Mouse (Mus musculus) MEL (cell line): ENCODE measurements around the gene Krt75. TPM values are rescaled to one million over a fixed set of nuclear protein-coding genes. Genes with fewer than 3 reads are reported as not detected.

Source experiments
- DNase-seq: peaks from one replicate; pipeline ENCODE4 v3.0.0; 2011; ENCODE audit warnings: low read depth, low spot score
- H3K27ac ChIP-seq: 2 replicates; pipeline ENCODE4 v1.5.1; 2012; ENCODE audit warnings: low read depth, mild to moderate bottlenecking, control low read depth, low read length, moderate library complexity; ENCODE audit not compliant: control insufficient read depth
- H3K27me3 ChIP-seq, 2 experiments: fragments of 150-350 bp in 1 of 2; sonication (generic) in 1 of 2; 2 replicates each; pipeline ENCODE4 v1.6.1; 2012; ENCODE audit warnings: low read length in 2 of 2, mild to moderate bottlenecking in 2 of 2, improper control_type of control experiment in 1 of 2, moderate library complexity in 1 of 2; ENCODE audit not compliant: insufficient read depth in 2 of 2, control insufficient read depth in 1 of 2
- H3K36me3 ChIP-seq, 2 experiments: 2 replicates each; pipeline ENCODE4 v1.6.1; 2012 to 2014; ENCODE audit warnings: low read length in 2 of 2, improper control_type of control experiment in 1 of 2, inconsistent platforms in 1 of 2, mild to moderate bottlenecking in 1 of 2; ENCODE audit not compliant: insufficient read depth in 2 of 2, control insufficient read depth in 1 of 2
- H3K4me1 ChIP-seq, 2 experiments: fragments of 150-350 bp in 1 of 2; sonication (generic) in 1 of 2; 2 replicates each; pipeline ENCODE4 v1.6.1; 2012; ENCODE audit warnings: low read length in 2 of 2, improper control_type of control experiment in 1 of 2, mild to moderate bottlenecking in 1 of 2; ENCODE audit not compliant: insufficient read depth in 2 of 2, control insufficient read depth in 1 of 2
- H3K4me3 ChIP-seq, 2 experiments: fragments of 150-350 bp in 1 of 2; sonication (generic) in 1 of 2; 2 replicates each; pipeline ENCODE4 v1.5.1; 2012; ENCODE audit warnings: low read depth in 2 of 2, low read length in 2 of 2, mild to moderate bottlenecking in 2 of 2, moderate library complexity in 2 of 2, control low read depth in 1 of 2, improper control_type of control experiment in 1 of 2; ENCODE audit not compliant: control insufficient read depth in 1 of 2, insufficient read depth in 1 of 2
- H3K79me2 ChIP-seq: 2 replicates; pipeline ENCODE4 v1.6.1; 2012; ENCODE audit warnings: mild to moderate bottlenecking, low read length, moderate library complexity; ENCODE audit not compliant: control insufficient read depth, poor library complexity, insufficient read depth
- H3K9ac ChIP-seq: 2 replicates; pipeline ENCODE4 v1.6.1; 2012; ENCODE audit warnings: low read depth, mild to moderate bottlenecking, control low read depth, low read length, moderate library complexity; ENCODE audit not compliant: control insufficient read depth, poor library complexity, severe bottlenecking
- H3K9me3 ChIP-seq: fragments of 150-350 bp; sonication (generic); replicated peaks from 2 replicates; pipeline ENCODE4 v1.6.1; 2012; ENCODE audit warnings: mild to moderate bottlenecking, low read length, improper control_type of control experiment, moderate library complexity; ENCODE audit not compliant: insufficient read depth
- BHLHE40 ChIP-seq: IDR thresholded peaks from 2 replicates; pipeline ENCODE4 v1.6.1; 2012; ENCODE audit warnings: low read depth, mild to moderate bottlenecking, inconsistent platforms, low read length, improper control_type of control experiment, borderline replicate concordance
- CHD1 ChIP-seq: IDR thresholded peaks from 2 replicates; pipeline ENCODE4 v1.6.1; 2012; ENCODE audit warnings: low read depth, mild to moderate bottlenecking, inconsistent platforms, low read length, improper control_type of control experiment
- CHD2 ChIP-seq: IDR thresholded peaks from 2 replicates; pipeline ENCODE4 v1.6.1; 2011; ENCODE audit warnings: low read length, improper control_type of control experiment
- CTCF ChIP-seq, 3 experiments: IDR thresholded peaks in 2 of 3; conservative IDR thresholded peaks in 1 of 3; 2 replicates each; pipeline ENCODE4 v1.5.1; 2011 to 2012; ENCODE audit warnings: low read length in 3 of 3, low read depth in 2 of 3, mild to moderate bottlenecking in 2 of 3, improper control_type of control experiment in 1 of 3, inconsistent platforms in 1 of 3, mixed read lengths in 1 of 3, moderate library complexity in 1 of 3; ENCODE audit not compliant: control insufficient read depth in 1 of 3, insufficient read depth in 1 of 3, poor library complexity in 1 of 3, severe bottlenecking in 1 of 3
- E2F4 ChIP-seq: IDR thresholded peaks from 2 replicates; pipeline ENCODE4 v1.6.1; 2011; ENCODE audit warnings: low read depth, low read length, improper control_type of control experiment, borderline replicate concordance
- ELF1 ChIP-seq: IDR thresholded peaks from 2 replicates; pipeline ENCODE4 v1.6.1; 2014; ENCODE audit warnings: low read depth, mild to moderate bottlenecking, inconsistent platforms, low read length, improper control_type of control experiment, moderate library complexity
- EP300 ChIP-seq, 2 experiments: IDR thresholded peaks; 2 replicates each; pipeline ENCODE4 v1.6.1; 2011; ENCODE audit warnings: improper control_type of control experiment in 2 of 2, low read length in 2 of 2, low read depth in 1 of 2, mild to moderate bottlenecking in 1 of 2
- ETS1 ChIP-seq: IDR thresholded peaks from 2 replicates; pipeline ENCODE4 v1.6.1; 2012; ENCODE audit warnings: low read depth, mild to moderate bottlenecking, inconsistent platforms, low read length, improper control_type of control experiment, moderate library complexity
- GABPA ChIP-seq: IDR thresholded peaks from 2 replicates; pipeline ENCODE4 v1.6.1; 2012; ENCODE audit warnings: low read depth, mild to moderate bottlenecking, inconsistent platforms, low read length, improper control_type of control experiment, moderate library complexity
- GATA1 ChIP-seq: IDR thresholded peaks from 2 replicates; pipeline ENCODE4 v1.6.1; 2011; ENCODE audit warnings: low read depth, low read length, improper control_type of control experiment
- KAT2A ChIP-seq: conservative IDR thresholded peaks from 2 replicates; pipeline ENCODE4 v1.6.1; 2012; ENCODE audit warnings: low read depth, low read length, improper control_type of control experiment, inconsistent platforms
- MAFK ChIP-seq: IDR thresholded peaks from 2 replicates; pipeline ENCODE4 v1.6.1; 2011; ENCODE audit warnings: low read depth, mild to moderate bottlenecking, low read length, improper control_type of control experiment, borderline replicate concordance
- MAZ ChIP-seq: IDR thresholded peaks from 2 replicates; pipeline ENCODE4 v1.6.1; 2012; ENCODE audit warnings: low read depth, mild to moderate bottlenecking, inconsistent platforms, low read length, improper control_type of control experiment
- POLR2AphosphoS2 ChIP-seq: IDR thresholded peaks from 2 replicates; pipeline ENCODE4 v1.6.1; 2011; ENCODE audit warnings: low read length, improper control_type of control experiment
- RCOR1 ChIP-seq: IDR thresholded peaks from 2 replicates; pipeline ENCODE4 v1.6.1; 2012; ENCODE audit warnings: low read depth, mild to moderate bottlenecking, inconsistent platforms, low read length, improper control_type of control experiment
- SIN3A ChIP-seq: IDR thresholded peaks from 2 replicates; pipeline ENCODE4 v1.6.1; 2012; ENCODE audit warnings: low read length, improper control_type of control experiment, inconsistent platforms
- SMC3 ChIP-seq: IDR thresholded peaks from 2 replicates; pipeline ENCODE4 v1.6.1; 2011; ENCODE audit warnings: low read depth, low read length, improper control_type of control experiment
- TAL1 ChIP-seq: IDR thresholded peaks from 2 replicates; pipeline ENCODE4 v1.6.1; 2012; ENCODE audit warnings: mild to moderate bottlenecking, inconsistent platforms, low read length, moderate library complexity, mixed read lengths
- TBP ChIP-seq: IDR thresholded peaks from 2 replicates; pipeline ENCODE4 v1.8.0; 2011; ENCODE audit warnings: low read depth, low read length, improper control_type of control experiment
- TCF12 ChIP-seq: IDR thresholded peaks from 2 replicates; pipeline ENCODE4 v1.6.1; 2014; ENCODE audit warnings: low read depth, mild to moderate bottlenecking, inconsistent platforms, low read length, improper control_type of control experiment, moderate library complexity
- UBTF ChIP-seq: IDR thresholded peaks from 2 replicates; pipeline ENCODE4 v1.6.1; 2012; ENCODE audit warnings: low read depth, mild to moderate bottlenecking, inconsistent platforms, low read length, improper control_type of control experiment, moderate library complexity, borderline replicate concordance; ENCODE audit not compliant: insufficient read depth
- USF1 ChIP-seq: IDR thresholded peaks from 2 replicates; pipeline ENCODE4 v1.6.1; 2014; ENCODE audit warnings: low read depth, mild to moderate bottlenecking, inconsistent platforms, low read length, improper control_type of control experiment, moderate library complexity
- USF2 ChIP-seq, 2 experiments: IDR thresholded peaks; 2 replicates each; pipeline ENCODE4 v1.6.1; 2011 to 2012; ENCODE audit warnings: improper control_type of control experiment in 2 of 2, low read length in 2 of 2, borderline replicate concordance in 1 of 2, inconsistent platforms in 1 of 2, low read depth in 1 of 2, mild to moderate bottlenecking in 1 of 2; ENCODE audit not compliant: insufficient read depth in 1 of 2
- ZC3H11A ChIP-seq: IDR thresholded peaks from 2 replicates; pipeline ENCODE4 v1.6.1; 2012; ENCODE audit warnings: low read depth, mild to moderate bottlenecking, inconsistent platforms, low read length, improper control_type of control experiment
- ZKSCAN1 ChIP-seq: IDR thresholded peaks from 2 replicates; pipeline ENCODE4 v1.6.1; 2012; ENCODE audit warnings: low read depth, mild to moderate bottlenecking, inconsistent platforms, low read length, improper control_type of control experiment, moderate library complexity
- ZMIZ1 ChIP-seq: IDR thresholded peaks from 2 replicates; pipeline ENCODE4 v1.6.1; 2012; ENCODE audit warnings: low read depth, mild to moderate bottlenecking, inconsistent platforms, low read length, improper control_type of control experiment, moderate library complexity
- ZNF384 ChIP-seq: IDR thresholded peaks from 2 replicates; pipeline ENCODE4 v1.6.1; 2012; ENCODE audit warnings: low read depth, mild to moderate bottlenecking, inconsistent platforms, low read length, improper control_type of control experiment
- polyA plus RNA-seq, 2 experiments: library from polyadenylated mRNA; stranded (reverse) in 1 of 2; unstranded in 1 of 2; fragments of >175 nt in 1 of 2; fragments of >200 nt in 1 of 2; gene quantifications; 2 replicates each; pipeline versions ENCODE4 v1.2.1 to v1.2.4; 2012; ENCODE audit warnings: low replicate concordance in 2 of 2, low read depth in 1 of 2; ENCODE audit not compliant: insufficient read length in 2 of 2, insufficient read depth in 1 of 2, missing spikeins in 1 of 2
- total RNA-seq: library from RNA; depleted of rRNA; stranded (reverse); fragments of 300-350 nt; gene quantifications from 2 replicates; pipeline ENCODE4 v1.2.3, GENCODE M21; 2012

Krt75 gene
- total and polyA plus RNA-seq, 3 experiments = not detected

DNA sequence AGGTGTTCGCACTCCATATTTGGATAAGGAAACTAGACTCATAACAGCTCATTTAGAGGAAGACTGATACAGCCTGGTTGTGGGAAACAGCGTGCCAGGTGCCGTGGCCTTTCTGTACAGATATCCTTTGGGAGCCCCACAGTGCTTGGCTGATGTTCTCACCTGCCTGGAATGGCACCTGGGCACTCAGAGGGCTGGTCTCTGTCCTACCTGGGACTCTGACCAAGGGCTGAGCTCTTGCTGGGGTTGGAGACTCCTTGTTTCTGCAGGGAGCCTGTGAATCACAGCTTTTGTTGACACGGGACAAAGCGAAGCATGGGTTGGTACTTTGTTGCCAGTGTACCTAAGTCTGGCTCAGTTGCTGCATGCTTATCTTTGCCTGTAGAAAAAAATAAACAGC is 1.8 kb upstream of the Krt75 start:
- H3K9me3 ChIP-seq = no peaks in the 10 kb centered on the region
- H3K4me1 ChIP-seq = no peaks in the 10 kb centered on the region
- no peak for DNase-seq
- no peaks in the 10 kb centered on the region for H3K79me2 ChIP-seq
- H3K9ac ChIP-seq = no peak overlapping the region
- H3K36me3 ChIP-seq = no peaks in the 10 kb centered on the region
- TF ChIP-seq GATA1 = no peak
- no peak for TF ChIP-seq ZKSCAN1
- TF ChIP-seq USF1 = no peak
- no peak for TF ChIP-seq MAZ
- H3K27ac ChIP-seq = no peak overlapping the region
- H3K27me3 ChIP-seq = no peaks in the 10 kb centered on the region
- no peak overlapping the region for H3K4me3 ChIP-seq

DNA sequence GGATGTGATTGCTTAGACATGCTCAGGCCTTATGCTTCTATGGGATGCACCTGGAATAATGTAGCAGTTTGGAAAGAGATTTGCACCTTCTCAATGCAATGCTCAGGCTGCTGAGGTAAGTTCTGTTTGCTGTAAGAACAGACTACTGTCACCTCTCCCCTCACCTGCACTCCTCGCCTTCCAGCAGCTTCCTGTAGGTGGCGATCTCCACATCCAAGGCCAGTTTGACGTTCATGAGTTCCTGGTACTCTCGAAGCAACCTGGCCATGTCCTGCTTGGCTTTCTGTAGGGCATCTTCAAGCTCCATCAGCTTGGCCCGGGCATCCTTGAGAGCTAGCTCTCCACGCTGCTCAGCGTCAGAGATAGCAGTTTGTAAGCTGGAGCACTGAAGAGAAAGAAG is 5.9 kb downstream of the Krt75 start:
- Histone ChIP-seq H3K9me3 (no peaks in the 10 kb centered on the region), H3K4me3 (no peak overlapping the region), H3K4me1 (no peaks in the 10 kb centered on the region), H3K36me3 (no peaks in the 10 kb centered on the region), H3K79me2 (no peaks in the 10 kb centered on the region), H3K9ac (no peak overlapping the region), H3K27ac (no peak overlapping the region), H3K27me3 (no peaks in the 10 kb centered on the region)
- TF ChIP-seq ELF1 (no peak), CTCF (IDR thresholded peaks at IDR 0.05 in 2 of 3, conservative IDR thresholded peaks at IDR 0.05 in 1 of 3; ENCODE audit: control insufficient read depth in 1 of 3, insufficient read depth in 1 of 3, low read depth in 2 of 3, low read length in 3 of 3, poor library complexity in 1 of 3, severe bottlenecking in 1 of 3) (peak; percentile 32 to 52 (median 44)), SMC3 (peak; percentile 14; the same call in 1 of the 2 replicates), ZNF384 (no peak), ZMIZ1 (no peak), SIN3A (no peak), GATA1 (no peak), ZKSCAN1 (no peak), CHD2 (no peak), EP300 (IDR thresholded peaks at IDR 0.05; ENCODE audit: low read depth in 1 of 2, low read length in 2 of 2) (no peak), ZC3H11A (no peak), TCF12 (no peak), KAT2A (no peak), POLR2AphosphoS2 (no peak), MAZ (no peak)
- DNase-seq = peak; percentile 5

DNA sequence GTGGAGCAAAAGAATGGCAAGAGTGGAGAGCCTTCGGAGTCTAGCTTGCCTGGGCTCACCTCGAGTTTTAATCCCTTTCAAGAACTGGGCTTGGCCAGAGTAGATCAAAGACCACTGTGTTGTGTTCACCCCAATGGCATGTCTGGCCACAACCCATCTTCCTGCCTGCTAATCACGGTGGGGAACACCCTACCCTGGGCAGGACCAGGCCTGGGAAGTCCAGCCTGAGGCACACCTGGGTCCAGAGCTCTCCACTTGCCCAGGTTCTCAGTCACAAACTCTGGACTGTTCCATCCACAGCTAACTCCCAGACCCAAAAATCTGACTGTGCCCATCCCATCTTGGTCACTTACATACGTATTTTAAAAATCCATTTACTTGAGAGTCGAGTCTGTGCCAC is 10.9 kb downstream of the Krt75 start, which contains the start of gene Krt90:
Krt90 (minus strand) TSS at position 101 of the 400 bp plus-strand sequence.
- Histone ChIP-seq H3K4me1 (no peaks in the 10 kb centered on the region), H3K27ac (no peak within 1 kb of the TSS), H3K9me3 (no peaks in the 10 kb centered on the region), H3K79me2 (no peaks in the 10 kb centered on the region), H3K27me3 (no peaks in the 10 kb centered on the region), H3K9ac (no peak within 1 kb of the TSS), H3K36me3 (no peaks in the 10 kb centered on the region), H3K4me3 (no peak within 1 kb of the TSS)
- DNase-seq = no peak
- TF ChIP-seq SIN3A (no peak), MAFK (no peak), RCOR1 (no peak), E2F4 (no peak), GABPA (no peak), KAT2A (no peak), ZMIZ1 (no peak), BHLHE40 (no peak), USF2 (IDR thresholded peaks at IDR 0.05; ENCODE audit: borderline replicate concordance in 1 of 2, insufficient read depth in 1 of 2, low read depth in 1 of 2, low read length in 2 of 2) (no peak), TBP (no peak), GATA1 (no peak), ETS1 (no peak), TAL1 (no peak), CHD1 (no peak), UBTF (no peak)
